Mouse (Mus musculus) heart, postnatal 4 days (tissue): ENCODE data around the gene Simc1. TPM values are rescaled to one million over a fixed set of nuclear protein-coding genes. Genes with fewer than 3 reads are reported as not detected.
"Not testable (repeated sequence)": the region's sequence is repeated elsewhere in the genome, so short reads cannot be mapped to it uniquely, and the experiment has no call there.

Experiments
- DNase-seq: peaks from one replicate; pipeline ENCODE4 v3.0.0; 2021
- total RNA-seq, 2 experiments: library from RNA; stranded (reverse); gene quantifications; 2 replicates each; pipeline ENCODE4 v1.2.3; 2021

The Simc1 gene
- total RNA-seq, result 1 to 10 TPM; 4.7 to 5.4 TPM

- DNase-seq, result peak; percentile 73
These were observed at the start of gene Simc1 for GRCm38 (mm10) chr13:54503604-54504521. Gene Simc1 (plus strand): TSS chr13:54503779.

- no peak for DNase-seq
These were observed 46.5 kb upstream of the Simc1 start for GRCm38 (mm10) chr13:54457062-54457461.

- DNase-seq, result no peak
These were observed 44.3 kb upstream of the Simc1 start for GRCm38 (mm10) chr13:54459282-54459681.

- DNase-seq, result peak; percentile 90
These were observed 35.2 kb upstream of the Simc1 start, which contains the start of gene Thoc3 for GRCm38 (mm10) chr13:54468098-54469011. Gene Thoc3 (minus strand): TSS chr13:54468849.

GRCm38 (mm10) chr13:54469012-54469354 is 34.6 kb upstream of the Simc1 start:
- DNase-seq, result no peak

- no peak for DNase-seq
These were observed 31.6 kb upstream of the Simc1 start for GRCm38 (mm10) chr13:54471967-54472366.

GRCm38 (mm10) chr13:54474996-54475395 is 28.6 kb upstream of the Simc1 start:
- DNase-seq, result no peak

GRCm38 (mm10) chr13:54475702-54476101 is 27.9 kb upstream of the Simc1 start:
- no peak for DNase-seq

GRCm38 (mm10) chr13:54479286-54479685 is 24.3 kb upstream of the Simc1 start:
- DNase-seq, result peak; percentile 16

- DNase-seq, result no peak
These were observed 22.1 kb upstream of the Simc1 start for GRCm38 (mm10) chr13:54481498-54481897.

- no peak for DNase-seq
These were observed 13.2 kb upstream of the Simc1 start for GRCm38 (mm10) chr13:54490411-54490810.

GRCm38 (mm10) chr13:54491381-54491780 is 12.2 kb upstream of the Simc1 start:
- no peak for DNase-seq

- DNase-seq, result not testable (repeated sequence)
These were observed 4.0 kb upstream of the Simc1 start for GRCm38 (mm10) chr13:54499551-54499950.

GRCm38 (mm10) chr13:54501352-54501751 is 2.2 kb upstream of the Simc1 start:
- no peak for DNase-seq

GRCm38 (mm10) chr13:54501957-54502690 is 1.5 kb upstream of the Simc1 start:
- DNase-seq, result no peak

GRCm38 (mm10) chr13:54503278-54503603 is 338 bp upstream of the Simc1 start:
- no peak for DNase-seq

- no peak for DNase-seq
These were observed 1.2 kb downstream of the Simc1 start for GRCm38 (mm10) chr13:54504611-54505260.

- no peak for DNase-seq
These were observed 2.3 kb downstream of the Simc1 start for GRCm38 (mm10) chr13:54505920-54506319.

- peak; percentile 14 for DNase-seq
These were observed 16.6 kb downstream of the Simc1 start for GRCm38 (mm10) chr13:54520221-54520620.

- DNase-seq, result no peak
These were observed 17.6 kb downstream of the Simc1 start for GRCm38 (mm10) chr13:54521181-54521580.

GRCm38 (mm10) chr13:54527140-54527539 is 23.6 kb downstream of the Simc1 start:
- DNase-seq, result no peak

- DNase-seq, result no peak
These were observed 28.6 kb downstream of the Simc1 start for GRCm38 (mm10) chr13:54532134-54532533.
